Mouse (Mus musculus) cerebral cortex, adult 2 months (tissue): ENCODE measurements around the gene Gpr183.

Experiments
- WGBS: fragments of 180-500 bp; shearing (Covaris S2); methylation state at CpG from one replicate; pipeline ENCODE4 v1.1.7; 2018; 5-methylcytosine and 5-hydroxymethylcytosine counted together

The Gpr183 gene

DNA sequence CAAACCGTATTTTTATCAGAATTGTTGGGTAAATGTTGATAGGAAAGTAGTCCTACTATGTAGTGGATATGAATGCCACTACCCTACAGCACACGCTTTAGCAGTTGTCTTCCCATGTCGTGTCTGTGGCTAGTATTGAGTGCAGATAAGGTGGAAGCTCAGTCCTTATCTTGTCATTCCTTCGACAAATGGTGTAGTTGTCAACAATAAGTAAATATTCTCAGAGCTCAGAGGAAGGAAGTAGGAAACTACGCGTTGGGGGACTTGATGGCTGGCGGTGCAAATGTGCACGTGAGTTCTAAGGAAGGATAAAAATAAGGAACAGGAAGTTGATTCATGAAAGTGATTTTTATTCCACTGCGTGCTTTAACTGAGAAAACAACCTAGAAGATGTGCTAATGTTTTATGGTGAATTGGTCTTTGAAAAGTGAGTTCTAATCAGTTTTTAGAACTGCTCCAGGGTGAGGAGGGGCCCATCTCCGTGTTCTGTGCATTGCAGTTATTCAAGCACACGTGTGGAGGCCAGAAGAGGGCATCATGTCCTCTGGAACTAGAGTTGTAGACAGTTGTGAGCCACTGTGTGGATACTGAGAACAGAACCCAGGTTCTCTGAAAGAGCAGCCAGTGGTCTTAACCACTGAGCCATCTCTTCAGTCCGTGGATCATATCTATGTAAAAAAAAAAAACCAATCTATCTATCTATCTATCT lies 35.6 kb downstream of the Gpr183 start:
- 77% methylated on average over 12 of the region's 12 CpGs for WGBS

DNA sequence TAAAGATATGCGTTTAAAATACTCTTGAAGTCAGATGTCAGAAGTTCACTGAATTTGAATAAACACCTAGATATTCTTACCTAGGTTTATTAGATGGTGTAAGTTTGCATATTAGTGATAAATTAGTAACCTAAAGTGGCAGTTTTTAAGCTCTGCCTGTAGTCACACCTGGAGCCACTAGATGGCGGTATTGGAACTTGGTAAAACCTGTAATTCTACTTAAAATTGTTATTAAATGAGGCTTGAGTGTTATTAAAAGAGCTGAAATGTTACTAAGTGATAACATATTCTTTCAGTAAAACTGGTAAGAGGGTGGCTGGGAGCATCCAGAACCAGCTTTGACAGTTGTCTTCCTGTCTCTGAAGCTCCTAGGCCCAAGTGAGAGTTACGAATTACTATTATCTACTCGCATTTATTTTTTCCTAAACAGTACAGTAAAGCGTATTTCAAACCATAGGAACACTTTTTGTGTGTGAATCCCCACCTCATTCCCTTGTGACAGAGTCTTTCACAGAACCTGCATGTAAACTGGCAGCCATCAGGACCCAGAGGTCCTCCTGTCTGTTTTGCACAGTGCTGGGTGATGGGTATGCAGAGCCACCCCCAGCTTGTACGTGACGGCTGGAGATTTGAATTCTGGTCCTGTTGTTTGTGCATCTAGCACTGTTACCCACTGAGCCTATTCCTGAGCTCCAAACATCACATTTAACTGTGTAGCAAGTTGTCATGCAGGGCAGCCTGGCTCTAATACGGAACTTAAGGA lies 36.4 kb downstream of the Gpr183 start:
- WGBS = 57% methylated on average over 8 of the region's 8 CpGs

DNA sequence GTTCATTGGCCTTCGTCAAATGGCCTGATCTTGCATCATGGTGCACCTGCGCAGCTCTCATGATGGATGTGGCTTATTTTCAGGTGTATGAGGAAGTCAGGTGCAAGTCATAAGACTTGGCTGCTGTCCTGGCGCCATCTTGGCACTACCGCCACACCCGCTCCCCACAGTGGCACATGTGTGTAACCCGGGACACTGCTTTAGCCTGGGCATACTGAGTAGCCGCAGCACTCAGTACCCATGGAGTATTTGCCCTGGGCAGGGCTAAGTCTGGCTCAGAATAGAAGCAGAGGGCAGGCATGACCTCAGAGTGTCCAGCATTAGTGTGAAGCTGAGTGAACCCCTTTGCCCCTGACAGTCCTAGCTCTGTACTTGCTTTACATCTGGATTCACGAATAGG lies 37.5 kb downstream of the Gpr183 start:
- WGBS = 95% methylated on average over 8 of the region's 8 CpGs

DNA sequence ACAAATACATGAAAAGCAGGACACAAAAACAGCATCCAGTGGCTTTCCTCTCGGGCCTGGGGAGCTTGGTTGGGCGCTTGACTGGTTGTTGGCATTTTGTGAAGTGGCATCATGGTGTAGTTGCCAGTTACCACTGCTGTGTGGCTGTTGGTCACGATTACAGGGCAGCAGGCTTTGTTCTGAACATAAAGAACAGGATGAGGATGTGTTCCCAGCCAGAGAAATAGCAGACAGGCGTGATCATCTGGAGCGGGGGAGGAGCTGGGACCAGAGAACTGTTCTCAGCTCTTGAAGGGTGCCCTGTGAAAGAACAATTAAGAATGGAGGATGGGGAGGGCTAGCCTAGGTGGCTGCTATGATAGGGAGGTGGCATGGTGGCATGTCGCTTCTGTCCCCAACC lies 38.1 kb downstream of the Gpr183 start:
- 74% methylated on average over 6 of the region's 6 CpGs for WGBS

- 59% methylated on average over 6 of the region's 6 CpGs for WGBS
Measured at GRCm38 (mm10) chr14:121924876-121925275, 40.1 kb downstream of the Gpr183 start.

DNA sequence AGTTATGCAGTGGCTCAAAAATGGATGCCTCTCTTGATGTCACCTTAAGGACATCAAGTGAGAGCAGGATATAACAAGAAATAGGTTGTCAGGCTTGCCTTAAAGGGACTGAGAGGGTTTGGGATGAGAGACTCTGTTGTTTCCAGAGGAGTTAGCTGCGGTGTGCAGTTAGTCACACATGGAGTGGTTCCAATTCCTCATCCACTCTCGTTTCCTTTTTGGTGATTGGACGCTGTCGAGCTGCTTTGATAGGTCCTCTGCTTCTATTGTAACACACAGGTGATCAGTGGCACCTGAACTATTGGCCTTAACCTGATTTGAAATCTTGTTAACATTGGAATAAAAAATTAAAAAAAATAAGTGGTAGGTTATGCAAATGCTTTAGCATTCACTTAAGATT lies 42.3 kb downstream of the Gpr183 start:
- 35% methylated on average over 4 of the region's 4 CpGs for WGBS

GRCm38 (mm10) chr14:121922016-121922415 lies 43.0 kb downstream of the Gpr183 start:
- 85% methylated on average over 4 of the region's 4 CpGs for WGBS

- 76% methylated on average over 12 of the region's 12 CpGs for WGBS
Measured at GRCm38 (mm10) chr14:121920511-121921124, 44.4 kb downstream of the Gpr183 start.

GRCm38 (mm10) chr14:121919752-121920151 lies 45.2 kb downstream of the Gpr183 start:
- WGBS = 4% methylated on average over 3 of the region's 3 CpGs

DNA sequence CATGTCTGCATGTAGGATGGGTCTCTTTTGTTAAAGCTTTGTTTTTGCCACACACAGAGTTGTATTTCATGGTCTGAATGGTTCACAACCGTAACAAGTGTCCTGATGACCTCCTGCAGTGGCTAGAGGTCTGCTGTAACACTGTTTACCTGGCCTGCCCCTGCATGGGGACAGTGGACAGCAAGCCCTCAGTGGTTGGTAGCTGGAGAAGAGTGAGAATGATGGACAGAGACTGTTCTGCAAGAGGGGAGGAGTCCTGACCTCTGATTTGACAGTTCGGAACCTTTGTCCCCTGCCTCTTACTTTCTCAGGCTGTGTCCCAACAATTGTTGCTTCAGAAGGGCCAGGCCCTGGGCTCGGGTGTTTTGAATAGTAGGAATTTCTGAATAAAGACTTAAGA lies 46.7 kb downstream of the Gpr183 start:
- 87% methylated on average over 3 of the region's 3 CpGs for WGBS

DNA sequence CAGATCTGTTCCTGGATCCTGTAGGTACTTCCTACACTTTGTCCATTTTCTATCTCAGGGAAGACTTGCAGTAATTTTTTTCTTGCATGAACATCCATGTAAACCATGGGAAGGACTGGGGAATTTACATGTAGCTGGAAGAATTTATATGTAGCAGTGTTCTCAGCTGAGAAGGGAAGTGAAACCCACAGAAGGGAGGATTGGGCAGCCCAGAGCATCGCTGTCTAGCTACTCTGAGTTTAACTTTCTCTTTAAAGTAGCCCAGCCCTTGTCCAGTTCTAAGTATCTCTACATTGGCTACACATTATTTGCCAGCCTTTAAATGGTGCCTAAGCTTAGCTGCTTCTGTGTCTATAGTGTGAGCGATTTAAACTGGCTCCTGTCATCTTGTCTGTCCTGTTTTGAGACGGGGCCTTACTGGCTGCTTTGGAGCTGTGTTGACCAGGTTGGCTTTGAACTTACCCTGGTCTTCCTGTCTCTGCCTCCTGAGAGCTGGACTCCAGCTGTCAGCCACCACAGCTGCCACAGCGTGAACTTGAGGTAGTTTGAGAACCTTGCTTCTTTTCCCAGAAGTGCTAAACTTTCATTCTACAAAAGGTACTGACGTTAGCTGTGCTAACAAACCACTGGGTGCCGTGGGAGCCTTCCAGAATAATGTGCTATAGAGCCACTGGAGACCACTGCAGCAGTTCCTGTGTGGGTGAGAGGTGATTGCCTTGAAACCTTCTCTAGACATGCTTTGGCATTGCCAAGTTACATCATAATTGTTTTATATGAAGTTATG lies 48.5 kb downstream of the Gpr183 start:
- WGBS = 80% methylated on average over 6 of the region's 6 CpGs

DNA sequence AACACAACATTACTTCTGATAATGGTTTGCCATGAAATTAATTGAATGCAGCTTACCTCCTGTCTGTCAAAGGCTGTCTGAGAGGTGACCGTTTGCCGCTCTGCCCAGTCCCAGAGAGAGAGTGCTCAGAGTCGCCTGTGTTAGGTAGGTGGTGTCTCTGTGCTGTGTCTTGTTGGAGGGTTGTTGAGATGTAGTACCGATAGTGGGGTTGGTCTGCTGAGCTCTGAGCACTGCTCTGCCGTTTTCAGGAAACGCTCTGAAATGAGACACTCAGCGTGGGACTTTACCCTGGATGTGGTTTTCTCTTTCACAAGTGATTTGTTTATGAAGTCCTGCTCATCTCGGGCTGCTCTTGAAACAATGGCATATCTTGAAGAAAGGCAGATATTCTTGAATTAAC lies 49.4 kb downstream of the Gpr183 start, which contains the start of gene Gpr18:
TSS of gene Gpr18 (minus strand) at position 161 of the 400 bp plus-strand sequence.
- WGBS = 80% methylated on average over 8 of the region's 8 CpGs

DNA sequence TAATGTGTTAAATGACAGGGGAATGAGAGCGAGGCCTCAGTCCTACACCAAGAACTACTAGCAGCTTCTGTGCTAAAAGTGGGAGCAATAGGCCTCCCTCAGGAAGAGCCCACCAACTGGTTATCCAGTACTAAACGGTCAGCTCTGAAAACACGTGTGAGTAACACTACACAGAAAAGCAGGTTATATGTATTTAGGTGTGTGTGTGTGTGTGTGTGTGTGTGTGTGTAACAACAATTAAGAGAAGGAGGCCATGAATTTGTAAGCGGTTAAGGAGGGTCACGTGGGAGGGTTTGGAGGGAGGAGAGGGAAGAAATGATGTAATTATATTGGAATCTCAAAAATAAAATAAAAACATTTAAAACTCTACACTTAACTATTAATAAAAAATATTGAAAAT lies 49.9 kb downstream of the Gpr183 start:
- 87% methylated on average over 5 of the region's 5 CpGs for WGBS

DNA sequence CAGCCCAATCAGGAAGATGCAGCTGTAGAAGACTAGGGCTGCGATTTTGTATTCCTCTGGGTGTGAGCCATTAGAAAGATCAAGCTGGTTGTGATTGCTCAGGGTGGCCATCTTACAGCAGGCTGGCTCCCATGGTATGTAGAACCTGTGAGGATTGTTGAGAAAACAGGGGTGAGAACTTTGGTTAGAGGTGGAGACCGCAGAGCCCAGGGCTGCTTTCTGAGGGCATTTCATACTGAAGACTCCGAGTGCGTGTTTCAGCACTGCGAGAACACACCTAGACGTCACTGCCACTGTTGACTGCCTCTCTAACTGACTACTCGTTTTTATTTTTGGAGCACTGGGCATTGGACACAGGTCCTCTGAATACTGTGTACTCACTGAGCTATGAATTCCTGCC lies 52.5 kb downstream of the Gpr183 start:
- WGBS = 89% methylated on average over 7 of the region's 7 CpGs

GRCm38 (mm10) chr14:121909868-121910267 lies 55.1 kb downstream of the Gpr183 start:
- WGBS = 92% methylated on average over 6 of the region's 6 CpGs

DNA sequence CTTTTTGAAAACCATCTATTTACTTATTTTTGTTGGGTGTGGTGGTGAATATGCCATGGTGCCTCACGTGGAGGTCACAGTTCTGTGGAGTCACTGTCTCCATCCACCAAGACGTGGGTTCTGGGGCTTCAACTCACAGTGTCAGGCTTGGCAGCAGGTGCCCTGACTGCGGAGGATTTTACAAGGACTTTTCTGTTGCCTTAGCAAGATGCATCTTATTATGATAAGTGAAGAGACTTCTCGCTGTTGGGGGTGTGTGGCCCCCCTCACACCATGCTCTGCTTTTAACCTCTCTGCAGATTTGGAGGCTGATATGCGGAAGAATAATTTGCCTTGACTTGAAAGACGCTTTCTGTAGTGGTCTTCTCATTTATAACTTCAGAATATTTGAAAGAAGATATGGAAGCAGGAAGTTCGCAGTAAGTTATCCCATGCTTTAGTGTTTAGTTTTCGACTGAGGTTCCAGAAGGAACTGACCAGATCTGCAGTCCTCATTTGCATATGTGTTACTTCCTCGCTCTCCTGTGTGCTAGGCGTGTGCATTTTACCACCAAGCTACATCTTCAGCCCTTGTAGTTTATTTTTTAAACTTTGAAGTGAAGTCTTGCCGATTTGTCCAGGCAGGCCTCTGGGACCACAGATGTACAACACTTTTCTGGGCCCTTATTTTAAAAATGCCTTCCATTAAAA lies 57.9 kb downstream of the Gpr183 start:
- 81% methylated on average over 11 of the region's 11 CpGs for WGBS

DNA sequence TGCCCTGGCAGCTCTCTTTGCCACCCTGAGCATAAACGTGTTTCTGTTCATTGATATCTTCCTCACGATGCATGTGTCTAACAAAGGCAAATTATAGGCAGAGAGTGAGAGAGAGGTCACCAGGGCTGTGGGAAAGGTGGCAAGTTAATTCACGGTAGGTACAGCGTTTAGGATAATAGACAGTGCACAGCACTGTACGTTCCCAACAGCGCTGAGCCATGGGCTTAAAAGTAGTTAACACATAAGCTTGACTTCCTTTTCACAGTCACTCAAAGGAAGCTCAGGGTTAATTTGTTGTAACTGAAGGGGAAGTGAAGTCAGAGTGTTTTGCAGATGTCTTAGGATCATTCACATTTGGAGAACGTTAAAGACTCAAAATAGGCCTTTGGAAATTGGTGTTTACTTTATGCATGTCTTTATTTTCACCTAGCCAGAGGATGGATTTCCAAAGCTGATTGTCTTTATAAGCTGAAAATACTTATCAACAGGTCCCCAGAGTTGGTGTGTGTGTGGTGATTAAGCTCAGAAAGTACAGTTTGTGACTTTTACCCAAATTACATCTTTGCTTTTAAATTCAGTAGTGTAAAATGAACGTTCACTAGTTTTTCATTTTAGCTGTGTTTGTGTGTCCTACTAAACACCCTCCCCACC lies 58.5 kb downstream of the Gpr183 start:
- 80% methylated on average over 8 of the region's 8 CpGs for WGBS

DNA sequence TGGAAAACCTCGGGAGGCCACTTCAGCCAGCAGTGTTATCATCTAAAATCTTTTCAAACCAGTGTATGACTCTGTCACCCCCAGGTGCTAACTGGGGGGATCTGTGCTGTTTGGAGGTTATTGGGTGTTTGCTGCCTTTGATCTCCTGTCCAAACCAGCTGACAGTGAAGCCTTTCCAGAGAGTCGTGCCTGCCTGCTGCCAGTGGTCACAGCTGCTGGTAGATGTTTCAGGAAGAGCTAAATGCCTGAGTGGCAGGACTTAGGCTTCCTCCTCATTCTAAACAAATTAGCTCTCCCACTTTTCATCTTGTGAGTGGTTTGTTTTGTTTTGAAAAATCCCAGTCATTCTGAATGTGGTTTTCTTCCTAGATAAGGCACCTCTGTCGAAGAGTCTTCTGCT lies 60.2 kb downstream of the Gpr183 start:
- 62% methylated on average over 3 of the region's 3 CpGs for WGBS

- WGBS = 76% methylated on average over 7 of the region's 7 CpGs
Measured at GRCm38 (mm10) chr14:121903381-121903876, 61.6 kb downstream of the Gpr183 start.
